Mouse (Mus musculus) intestine, postnatal 0 days (tissue): ENCODE results near the gene Zfp988. TPM values are rescaled to one million over a fixed set of nuclear protein-coding genes. Genes with fewer than 3 reads are reported as not detected.
"Not testable (repeated sequence)": the region's sequence is repeated elsewhere in the genome, so short reads cannot be mapped to it uniquely, and the experiment has no call there.

ENCODE experiments used
- ATAC-seq: fragments of 200-750 bp; cut with Nextera tagmentation; 2 replicates; pipeline ENCODE4 v1.8.0; 2017; ENCODE audit warnings: mild to moderate bottlenecking, moderate TSS enrichment, moderate library complexity
- H3K27ac ChIP-seq: fragments of 300-500 bp; sonication (generic); 2 replicates; pipeline ENCODE4 v1.5.1; 2014; ENCODE audit warnings: mild to moderate bottlenecking, low read depth, low read length, moderate library complexity
- H3K27me3 ChIP-seq: fragments of 300-500 bp; sonication (generic); replicated peaks from 2 replicates; pipeline ENCODE4 v1.6.1; 2014; ENCODE audit warnings: low read length, mixed read lengths; ENCODE audit not compliant: control insufficient read depth, insufficient read depth
- H3K36me3 ChIP-seq: fragments of 300-500 bp; sonication (generic); 2 replicates; pipeline ENCODE4 v1.6.1; 2014; ENCODE audit warnings: mild to moderate bottlenecking, moderate library complexity; ENCODE audit not compliant: control insufficient read depth, insufficient read depth
- H3K4me1 ChIP-seq: fragments of 300-500 bp; sonication (generic); replicated peaks from 2 replicates; pipeline ENCODE4 v1.6.1; 2014; ENCODE audit warnings: antibody characterized with exemption, low read length, mixed read lengths; ENCODE audit not compliant: control insufficient read depth, insufficient read depth
- H3K4me2 ChIP-seq: fragments of 300-500 bp; sonication (generic); replicated peaks from 2 replicates; pipeline ENCODE4 v1.6.1; 2014; ENCODE audit warnings: low read depth, mild to moderate bottlenecking, moderate library complexity
- H3K4me3 ChIP-seq: fragments of 300-500 bp; sonication (generic); 2 replicates; pipeline ENCODE4 v1.5.1; 2014; ENCODE audit warnings: low read depth, low read length
- H3K9ac ChIP-seq: fragments of 300-500 bp; sonication (generic); 2 replicates; pipeline ENCODE4 v1.6.1; 2014; ENCODE audit warnings: mild to moderate bottlenecking, low read depth, low read length
- H3K9me3 ChIP-seq: fragments of 300-500 bp; sonication (generic); 2 replicates; pipeline ENCODE4 v1.6.1; 2016; ENCODE audit warnings: mixed run types; ENCODE audit not compliant: control insufficient read depth
- WGBS: fragments of 180-500 bp; shearing (Covaris S2); extraction: QIAGEN DNeasy Blood & Tissue Kit; methylation state at CpG from one replicate; pipeline ENCODE4 v1.1.7; 2014; 5-methylcytosine and 5-hydroxymethylcytosine counted together
- polyA plus RNA-seq: library from polyadenylated mRNA; unstranded; fragments of >200 nt; fragmentation: Nextera tagmentation; extraction: Ambion mirVana; gene quantifications from 2 replicates; pipeline ENCODE4 v1.2.1, GENCODE M21; 2015

Zfp988 gene
- polyA plus RNA-seq, result 0.17 and 0.18 TPM in 2 replicates

GRCm38 (mm10) chr4:147305436-147305835 lies at the start of gene Zfp988:
Gene Zfp988 (plus strand): TSS chr4:147305674.
- H3K4me3 ChIP-seq, H3K9ac ChIP-seq, H3K4me2 ChIP-seq, H3K4me1 ChIP-seq, H3K27me3 ChIP-seq, H3K27ac ChIP-seq, H3K36me3 ChIP-seq, ATAC-seq: not testable (repeated sequence)
- H3K9me3 ChIP-seq, result peaks cover 11% of the 10 kb centered on the region
- 87% methylated on average over 6 of the region's 6 CpGs for WGBS

DNA sequence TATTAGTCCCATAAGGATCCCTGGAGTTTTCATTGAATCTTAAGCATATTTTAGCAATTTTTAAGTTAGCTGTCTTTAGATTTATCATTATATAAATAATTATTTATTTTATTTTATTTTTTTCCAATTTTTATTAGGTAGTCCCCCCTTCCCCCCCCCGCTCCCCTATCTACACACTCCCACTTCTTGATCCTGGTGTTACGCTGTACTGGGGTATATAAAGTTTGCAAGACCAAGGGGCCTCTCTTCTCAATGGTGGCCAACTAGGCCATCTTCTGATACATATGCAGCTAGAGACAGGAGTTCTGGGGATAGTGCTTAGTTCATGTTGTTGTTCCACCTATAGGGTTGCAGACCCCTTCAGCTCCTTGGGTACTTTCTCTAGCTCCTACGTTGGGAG lies 42.8 kb upstream of the Zfp988 start:
- H3K27me3 ChIP-seq, H3K4me1 ChIP-seq, H3K36me3 ChIP-seq, H3K9ac ChIP-seq, H3K9me3 ChIP-seq, ATAC-seq, H3K4me2 ChIP-seq, H3K4me3 ChIP-seq, H3K27ac ChIP-seq: not testable (repeated sequence)
- WGBS, result 84% methylated on average over 2 of the region's 3 CpGs

- ATAC-seq, H3K36me3 ChIP-seq, H3K27me3 ChIP-seq, H3K27ac ChIP-seq, H3K4me2 ChIP-seq, H3K9ac ChIP-seq, H3K4me3 ChIP-seq, H3K4me1 ChIP-seq, H3K9me3 ChIP-seq: not testable (repeated sequence)
- WGBS, result 93% methylated on average over 16 of the region's 17 CpGs
These were observed 38.2 kb upstream of the Zfp988 start for GRCm38 (mm10) chr4:147267302-147267701.

DNA sequence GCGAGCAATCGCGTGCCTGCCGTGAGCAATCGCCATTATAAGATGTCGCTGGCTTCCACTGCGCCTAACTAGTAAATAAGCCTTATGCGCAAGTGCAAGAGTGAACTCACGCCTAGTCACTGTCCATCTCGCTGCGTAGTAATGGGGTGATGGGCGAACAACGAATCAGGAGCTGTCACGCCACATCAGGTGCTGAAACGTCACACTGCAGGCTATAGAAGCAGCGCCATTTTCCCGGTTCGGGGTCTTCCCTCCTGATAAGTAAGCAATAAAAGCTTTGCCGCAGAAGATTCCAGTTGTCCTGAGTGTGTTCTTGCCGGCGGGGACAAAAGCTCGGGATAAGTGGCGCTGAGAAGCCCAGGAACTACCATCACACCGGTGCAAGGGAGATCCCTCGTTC lies 36.7 kb upstream of the Zfp988 start:
- not testable (repeated sequence) for H3K4me2 ChIP-seq, H3K9ac ChIP-seq, H3K4me1 ChIP-seq, H3K36me3 ChIP-seq, ATAC-seq, H3K27ac ChIP-seq, H3K4me3 ChIP-seq, H3K27me3 ChIP-seq, H3K9me3 ChIP-seq
- 88% methylated on average over 25 of the region's 25 CpGs for WGBS

DNA sequence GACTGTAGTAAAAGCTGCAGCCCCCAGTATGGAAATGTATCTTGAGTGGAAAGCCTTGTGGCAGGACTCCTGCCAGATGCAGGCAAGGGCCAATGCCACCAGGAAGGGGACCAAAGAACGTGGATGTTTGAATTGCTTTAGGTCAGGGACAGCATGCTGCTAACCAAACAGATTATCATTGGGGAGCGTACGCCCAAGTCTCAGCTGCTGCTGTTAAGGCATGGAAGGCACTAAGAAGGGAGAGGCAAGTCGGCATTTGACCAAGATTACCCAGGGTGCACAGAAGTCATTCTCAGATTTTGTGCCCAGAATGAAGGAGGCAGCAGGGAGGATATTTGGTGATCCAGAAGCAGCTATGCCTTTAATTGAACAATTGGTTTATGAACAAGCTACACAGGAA lies 35.4 kb upstream of the Zfp988 start:
- H3K4me1 ChIP-seq, ATAC-seq, H3K4me2 ChIP-seq, H3K9ac ChIP-seq, H3K36me3 ChIP-seq, H3K4me3 ChIP-seq, H3K27me3 ChIP-seq, H3K27ac ChIP-seq: not testable (repeated sequence)
- peaks cover 14% of the 10 kb centered on the region for H3K9me3 ChIP-seq
- 87% methylated on average over 4 of the region's 4 CpGs for WGBS

GRCm38 (mm10) chr4:147271601-147272000 lies 33.9 kb upstream of the Zfp988 start:
- 92% methylated on average over 12 of the region's 13 CpGs for WGBS
- not testable (repeated sequence) for H3K4me3 ChIP-seq, ATAC-seq, H3K4me1 ChIP-seq, H3K4me2 ChIP-seq, H3K36me3 ChIP-seq, H3K27ac ChIP-seq, H3K27me3 ChIP-seq, H3K9ac ChIP-seq
- peaks cover 18% of the 10 kb centered on the region for H3K9me3 ChIP-seq

- Histone ChIP-seq H3K9me3 (peaks cover 11% of the 10 kb centered on the region; the same call in 1 of the 2 replicates), H3K4me3 (peak overlapping the region; percentile 17; the same call in 1 of the 2 replicates), H3K4me2 (peak overlapping the region; percentile 50)
- H3K9ac ChIP-seq, H3K4me1 ChIP-seq, ATAC-seq, H3K27me3 ChIP-seq, H3K36me3 ChIP-seq, H3K27ac ChIP-seq: not testable (repeated sequence)
- WGBS, result 43% methylated on average over 49 of the region's 58 CpGs
These were observed 30.3 kb upstream of the Zfp988 start for GRCm38 (mm10) chr4:147275021-147275772.

DNA sequence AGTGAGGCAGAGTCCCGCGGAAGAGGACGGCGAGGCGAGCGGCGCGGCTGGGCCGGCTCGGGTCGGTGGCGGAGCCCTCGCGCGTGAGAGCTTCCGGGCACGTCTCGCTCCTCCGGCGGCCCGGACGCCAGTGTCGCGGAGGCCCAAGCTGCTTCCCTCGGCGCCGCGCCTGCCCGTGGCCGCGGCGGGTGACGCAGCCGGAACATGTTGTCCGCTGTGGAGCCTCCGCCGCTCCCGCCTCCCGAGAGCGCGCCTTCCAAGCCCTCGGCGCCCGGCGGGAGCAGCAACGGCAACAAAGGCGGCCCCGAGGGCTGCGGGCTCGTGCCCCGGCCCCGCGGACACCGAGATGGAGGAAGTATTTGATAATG lies 29.7 kb upstream of the Zfp988 start:
- Histone ChIP-seq H3K4me3 (peak overlapping the region; percentile 17; the same call in 1 of the 2 replicates), H3K4me2 (peak overlapping the region; percentile 50), H3K9me3 (peaks cover 11% of the 10 kb centered on the region; the same call in 1 of the 2 replicates)
- H3K27me3 ChIP-seq, H3K27ac ChIP-seq, ATAC-seq, H3K9ac ChIP-seq, H3K36me3 ChIP-seq, H3K4me1 ChIP-seq: not testable (repeated sequence)
- WGBS, result 35% methylated on average over 54 of the region's 54 CpGs

DNA sequence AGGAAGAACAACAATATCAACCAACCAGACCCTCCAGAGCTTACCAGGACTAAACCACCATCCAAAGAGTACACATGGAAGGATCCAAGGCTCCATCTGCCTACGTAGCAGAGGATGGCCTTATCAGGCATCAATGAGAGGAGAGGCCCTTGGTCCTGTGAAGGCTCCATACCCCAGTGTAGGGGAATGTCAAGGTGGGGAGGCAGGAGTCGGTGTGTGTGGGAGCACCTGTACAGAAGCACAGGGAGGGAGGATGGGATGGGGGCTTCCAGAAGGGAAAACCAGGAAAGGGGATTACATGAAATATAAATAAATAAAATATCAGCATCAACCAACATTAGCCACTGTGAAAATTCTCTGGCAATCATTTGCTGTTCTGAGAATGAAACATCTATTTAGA lies 25.1 kb upstream of the Zfp988 start:
- not testable (repeated sequence) for H3K4me2 ChIP-seq, H3K9ac ChIP-seq, H3K27me3 ChIP-seq, H3K36me3 ChIP-seq, H3K4me1 ChIP-seq, H3K9me3 ChIP-seq, ATAC-seq, H3K4me3 ChIP-seq, H3K27ac ChIP-seq
- 74% methylated on average over 2 of the region's 2 CpGs for WGBS
